In the genomic region with DNA sequence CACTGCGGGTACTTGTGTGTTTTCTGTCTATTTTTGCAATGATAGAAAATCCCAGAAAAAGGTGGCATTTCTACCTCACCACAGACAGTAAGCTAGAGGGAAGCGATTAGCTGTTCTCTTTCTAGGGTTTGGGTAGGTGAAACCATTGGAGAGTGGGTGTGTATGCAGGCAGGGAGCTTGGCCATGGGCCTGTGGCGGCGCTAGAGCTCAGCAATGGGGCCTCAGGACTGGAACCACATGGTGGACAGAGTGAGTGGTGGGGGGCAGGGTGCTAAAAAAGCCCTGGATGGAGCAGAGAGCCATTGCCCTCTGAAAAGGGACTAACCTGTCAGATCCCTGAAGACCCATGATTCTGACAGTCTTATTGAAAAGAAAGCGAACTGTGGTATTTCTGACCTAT, we compare ENCODE assay signal across 22 mouse cellular contexts. TPM values are rescaled to one million over a fixed set of nuclear protein-coding genes. Genes with fewer than 3 reads are reported as not detected.
DNase-seq lines count a peak whose midpoint lies in the region; ATAC-seq and TF ChIP-seq lines count a peak whose summit lies in the region.
"Had no signal": no experiment of that assay in that cellular context is flagged by ENCODE, and none has a peak within 500 bp of the region (broad histone marks: within the 10 kb centered on the region; RNA-seq: fewer than 3 reads in every experiment).

No protein-coding gene starts in this region.

- no peak for ATAC-seq in embryonic facial prominence, embryonic 11.5 days (replicated peaks; ENCODE audit: insufficient number of reproducible peaks, low FRiP score, low TSS enrichment, low read depth)
- no peak for ATAC-seq in lung, embryonic 14.5 days (ENCODE audit: insufficient read depth)
- ATAC-seq in stomach, postnatal 0 days (ENCODE audit: low FRiP score, low TSS enrichment): no peak
- ATAC-seq: intestine, embryonic 15.5 days; liver, postnatal 0 days had no signal

- peak; percentile 48 for DNase-seq in cerebellum, adult 18-20 months
- DNase-seq in cerebellum, adult 11-12 months: no peak
- DNase-seq in embryonic facial prominence, embryonic 11.5 days (ENCODE audit: low spot score): peak; percentile 14
- no peak for DNase-seq in embryonic facial prominence, embryonic 10.5 days (ENCODE audit: low spot score)
- no peak for DNase-seq in lung, embryonic 14.5 days
- DNase-seq in lung, adult 18-20 months: no peak
- no peak for DNase-seq in stomach, postnatal 0 days (ENCODE audit: low spot score)
- DNase-seq: adrenal gland, postnatal 14 days; gastrocnemius, adult 2 months; heart, postnatal 4 days; kidney, adult 8-10 months; kidney, postnatal 10 days; liver, postnatal 0 days; lung, postnatal 14 days; thymus, postnatal 25 days had no signal

- 56% methylated on average over 5 of the region's 5 CpGs for WGBS in embryonic facial prominence, embryonic 11.5 days
- 55% methylated on average over 5 of the region's 5 CpGs for WGBS in embryonic facial prominence, embryonic 10.5 days
- WGBS in lung, embryonic 14.5 days: 45% methylated on average over 5 of the region's 5 CpGs
- 48% methylated on average over 5 of the region's 5 CpGs for WGBS in stomach, postnatal 0 days

- no peaks in the 10 kb centered on the region for H3K36me3 ChIP-seq in embryonic facial prominence, embryonic 11.5 days (replicated peaks; ENCODE audit: control insufficient read depth, insufficient read depth, low read depth, low read length)
- H3K36me3 ChIP-seq in embryonic facial prominence, embryonic 10.5 days (replicated peaks): no peaks in the 10 kb centered on the region
- H3K36me3 ChIP-seq in lung, embryonic 14.5 days (ENCODE audit: insufficient read depth): no peaks in the 10 kb centered on the region
- no peaks in the 10 kb centered on the region for H3K36me3 ChIP-seq in stomach, postnatal 0 days (ENCODE audit: control insufficient read depth, insufficient read depth, low read length)
- H3K36me3 ChIP-seq: forebrain, embryonic 10.5 days; heart, embryonic 15.5 days; hindbrain, embryonic 15.5 days; intestine, embryonic 15.5 days; limb, embryonic 12.5 days had no signal

- no peaks in the 10 kb centered on the region for H3K9me3 ChIP-seq in embryonic facial prominence, embryonic 11.5 days (replicated peaks; ENCODE audit: control insufficient read depth, low read length)
- no peaks in the 10 kb centered on the region for H3K9me3 ChIP-seq in embryonic facial prominence, embryonic 10.5 days
- no peaks in the 10 kb centered on the region for H3K9me3 ChIP-seq in lung, embryonic 14.5 days (ENCODE audit: low read depth, low read length)
- H3K9me3 ChIP-seq in stomach, postnatal 0 days (ENCODE audit: control insufficient read depth, low read length): no peaks in the 10 kb centered on the region
- H3K9me3 ChIP-seq: forebrain, embryonic 10.5 days; heart, embryonic 15.5 days; hindbrain, embryonic 15.5 days; intestine, embryonic 15.5 days; limb, embryonic 12.5 days had no signal

- H3K9ac ChIP-seq in embryonic facial prominence, embryonic 11.5 days (replicated peaks; ENCODE audit: low read length): no peak overlapping the region
- H3K9ac ChIP-seq in lung, embryonic 14.5 days: no peak overlapping the region
- H3K9ac ChIP-seq in stomach, postnatal 0 days (ENCODE audit: low read length): no peak overlapping the region
- H3K9ac ChIP-seq: heart, embryonic 15.5 days; hindbrain, embryonic 15.5 days; intestine, embryonic 15.5 days; limb, embryonic 12.5 days; liver, postnatal 0 days had no signal

- TF ChIP-seq CTCF in lung, embryonic 14.5 days (IDR thresholded peaks at IDR 0.05; ENCODE audit: low read depth): 0 out of 2 replicates have a peak, but pooled peaks have one; percentile 1
- TF ChIP-seq CTCF in stomach, postnatal 0 days (IDR thresholded peaks at IDR 0.05; ENCODE audit: low read depth): 0 out of 2 replicates have a peak, but pooled peaks have one; percentile 4

- H3K27me3 ChIP-seq in embryonic facial prominence, embryonic 11.5 days (ENCODE audit: control insufficient read depth, insufficient read depth, low read length): peaks cover 7% of the 10 kb centered on the region
- H3K27me3 ChIP-seq in embryonic facial prominence, embryonic 10.5 days (replicated peaks; ENCODE audit: low read depth, poor library complexity, severe bottlenecking): peaks cover 32% of the 10 kb centered on the region
- H3K27me3 ChIP-seq in lung, embryonic 14.5 days (ENCODE audit: insufficient read depth, low read length): peaks cover 32% of the 10 kb centered on the region
- H3K27me3 ChIP-seq in stomach, postnatal 0 days (ENCODE audit: control insufficient read depth, insufficient read depth, low read length): peaks cover 1% of the 10 kb centered on the region; the same call in 1 of the 2 replicates
- H3K27me3 ChIP-seq: hindbrain, embryonic 15.5 days had no signal

- TF ChIP-seq EP300 in stomach, postnatal 0 days (optimal IDR thresholded peaks at IDR 0.05): no peak

- H3K4me3 ChIP-seq in embryonic facial prominence, embryonic 11.5 days (ENCODE audit: low read depth, low read length): no peak overlapping the region
- H3K4me3 ChIP-seq in embryonic facial prominence, embryonic 10.5 days: no peak overlapping the region
- H3K4me3 ChIP-seq in lung, embryonic 14.5 days (ENCODE audit: low read depth, low read length): no peak overlapping the region
- H3K4me3 ChIP-seq in stomach, postnatal 0 days (ENCODE audit: low read depth, low read length): no peak overlapping the region
- H3K4me3 ChIP-seq: forebrain, embryonic 10.5 days; gastrocnemius, adult 2 months; heart, embryonic 15.5 days; hindbrain, embryonic 15.5 days; intestine, embryonic 15.5 days; limb, embryonic 12.5 days had no signal

- H3K4me1 ChIP-seq in embryonic facial prominence, embryonic 11.5 days (ENCODE audit: control insufficient read depth, insufficient read depth, low read length): no peaks in the 10 kb centered on the region
- H3K4me1 ChIP-seq in embryonic facial prominence, embryonic 10.5 days: peaks cover 51% of the 10 kb centered on the region
- no peaks in the 10 kb centered on the region for H3K4me1 ChIP-seq in lung, embryonic 14.5 days (ENCODE audit: insufficient read depth)
- H3K4me1 ChIP-seq in stomach, postnatal 0 days (replicated peaks; ENCODE audit: control insufficient read depth, insufficient read depth): no peaks in the 10 kb centered on the region
- H3K4me1 ChIP-seq: heart, embryonic 15.5 days; intestine, embryonic 15.5 days; limb, embryonic 12.5 days had no signal

- H3K4me2 ChIP-seq in embryonic facial prominence, embryonic 11.5 days (ENCODE audit: low read depth, low read length): no peak overlapping the region
- no peak overlapping the region for H3K4me2 ChIP-seq in lung, embryonic 14.5 days
- no peak overlapping the region for H3K4me2 ChIP-seq in stomach, postnatal 0 days (replicated peaks; ENCODE audit: low read depth)
- H3K4me2 ChIP-seq: heart, embryonic 15.5 days; hindbrain, embryonic 15.5 days; intestine, embryonic 15.5 days; limb, embryonic 12.5 days; liver, embryonic 11.5 days; midbrain, embryonic 11.5 days had no signal

- no peak overlapping the region for H3K27ac ChIP-seq in embryonic facial prominence, embryonic 11.5 days (replicated peaks; ENCODE audit: low read depth, low read length)
- no peak overlapping the region for H3K27ac ChIP-seq in embryonic facial prominence, embryonic 10.5 days (replicated peaks)
- no peak overlapping the region for H3K27ac ChIP-seq in lung, embryonic 14.5 days (ENCODE audit: low read depth)
- H3K27ac ChIP-seq in stomach, postnatal 0 days (replicated peaks): no peak overlapping the region
- H3K27ac ChIP-seq: forebrain, embryonic 10.5 days; gastrocnemius, adult 2 months; heart, embryonic 15.5 days; hindbrain, embryonic 15.5 days; intestine, embryonic 15.5 days; limb, embryonic 12.5 days had no signal

RNA-seq across cellular contexts. Expression of a gene that starts 6.7 kb away (rescaled TPM):
- 3.6 and 4.7 TPM in 2 replicates for polyA plus RNA-seq in embryonic facial prominence, embryonic 11.5 days (2014; fragmentation: Nextera tagmentation; extraction: Ambion mirVana)
- 4.4 and 5.5 TPM in 2 replicates for polyA plus RNA-seq in embryonic facial prominence, embryonic 10.5 days (2016; fragmentation: Nextera tagmentation; extraction: Ambion mirVana)
- polyA plus RNA-seq in lung, embryonic 14.5 days (2014; fragmentation: Nextera tagmentation; extraction: Ambion mirVana): 0.75 and 0.81 TPM in 2 replicates
- 3.0 and 3.6 TPM in 2 replicates for polyA plus RNA-seq in stomach, postnatal 0 days (2015; fragmentation: Nextera tagmentation; extraction: Ambion mirVana)
- polyA plus RNA-seq: liver, postnatal 0 days had no signal

Comparison
In these comparisons a context has a peak if more than half of its experiments do, and no peak if none do; other contexts are left out.
1. DNase-seq: peak in cerebellum, adult 18-20 months (2 of 2) and embryonic facial prominence, embryonic 11.5 days (single experiment); none in cerebellum, adult 11-12 months (single experiment), embryonic facial prominence, embryonic 10.5 days (single experiment), lung, embryonic 14.5 days (single experiment), lung, adult 18-20 months (0 of 2) and stomach, postnatal 0 days (single experiment).